Mouse (Mus musculus) liver, embryonic 11.5 days (tissue): ENCODE data around the gene Ccdc3. TPM values are rescaled to one million over a fixed set of nuclear protein-coding genes. Genes with fewer than 3 reads are reported as not detected.

Experiments
- ATAC-seq: fragments of 200-750 bp; cut with Nextera tagmentation; replicated peaks from 2 replicates; pipeline ENCODE4 v1.8.0; 2017; ENCODE audit warnings: moderate number of reproducible peaks, mild to moderate bottlenecking, moderate TSS enrichment, moderate library complexity; ENCODE audit not compliant: low FRiP score
- DNase-seq: peaks from one replicate; pipeline ENCODE4 v3.0.0-alpha.2; 2017; ENCODE audit warnings: low spot score
- H3K27ac ChIP-seq: fragments of 300-500 bp; sonication (generic); 2 replicates; pipeline ENCODE4 v1.5.1; 2014; ENCODE audit warnings: mild to moderate bottlenecking, low read depth, low read length, control low read depth
- H3K27me3 ChIP-seq: fragments of 300-500 bp; sonication (generic); replicated peaks from 2 replicates; pipeline ENCODE4 v1.6.1; 2014; ENCODE audit warnings: low read length, mixed read lengths; ENCODE audit not compliant: control insufficient read depth, insufficient read depth
- H3K36me3 ChIP-seq: fragments of 300-500 bp; sonication (generic); 2 replicates; pipeline ENCODE4 v1.6.1; 2014; ENCODE audit warnings: mild to moderate bottlenecking, low read length, moderate library complexity, mixed read lengths; ENCODE audit not compliant: control insufficient read depth, insufficient read depth
- H3K4me1 ChIP-seq: fragments of 300-500 bp; sonication (generic); replicated peaks from 2 replicates; pipeline ENCODE4 v1.6.1; 2014; ENCODE audit warnings: low read length, mixed read lengths; ENCODE audit not compliant: control insufficient read depth, insufficient read depth
- H3K4me2 ChIP-seq: fragments of 300-500 bp; sonication (generic); 2 replicates; pipeline ENCODE4 v1.6.1; 2014; ENCODE audit warnings: mild to moderate bottlenecking, control low read depth, moderate library complexity
- H3K4me3 ChIP-seq: fragments of 300-500 bp; sonication (generic); 2 replicates; pipeline ENCODE4 v1.5.1; 2014; ENCODE audit warnings: low read depth, low read length, control low read depth
- H3K9ac ChIP-seq: fragments of 300-500 bp; sonication (generic); 2 replicates; pipeline ENCODE4 v1.6.1; 2014; ENCODE audit warnings: low read depth, low read length, control low read depth
- H3K9me3 ChIP-seq: fragments of 300-500 bp; sonication (generic); 2 replicates; pipeline ENCODE4 v1.6.1; 2016; ENCODE audit warnings: low read length, inconsistent platforms, mixed read lengths; ENCODE audit not compliant: control insufficient read depth
- WGBS: fragments of 180-500 bp; shearing (Covaris S2); extraction: QIAGEN DNeasy Blood & Tissue Kit; methylation state at CpG from one replicate; pipeline ENCODE4 v1.1.7; 2014; 5-methylcytosine and 5-hydroxymethylcytosine counted together
- polyA plus RNA-seq: library from polyadenylated mRNA; unstranded; fragments of >200 nt; fragmentation: Nextera tagmentation; extraction: Ambion mirVana; gene quantifications from 2 replicates; pipeline ENCODE4 v1.2.1, GENCODE M21; 2014

The Ccdc3 gene
- polyA plus RNA-seq, 1 experiment from 2014 or later = 22.5 TPM

DNA sequence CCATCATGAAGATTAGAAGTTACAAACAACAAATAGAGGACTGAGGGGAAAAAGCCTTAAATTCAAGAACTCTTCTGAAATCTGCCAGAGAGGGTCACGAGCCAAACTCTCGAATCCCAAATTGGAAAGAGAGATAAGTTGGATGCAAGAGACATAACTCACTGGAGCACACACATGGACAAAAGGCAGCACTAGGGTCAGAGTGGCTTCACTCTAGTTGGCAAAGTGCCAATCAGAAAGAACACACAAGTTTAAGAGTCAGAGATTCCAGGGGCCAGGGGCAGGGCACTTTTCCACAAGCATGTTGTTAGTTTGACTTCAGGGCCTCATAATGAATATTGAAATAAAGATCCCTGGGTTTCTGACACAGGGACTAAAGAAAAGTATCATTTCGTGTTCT is 48.1 kb downstream of the Ccdc3 start:
- ATAC-seq (no peak), DNase-seq (peak; percentile 22)
- Histone ChIP-seq H3K9me3 (no peaks in the 10 kb centered on the region), H3K4me2 (no peak overlapping the region), H3K36me3 (no peaks in the 10 kb centered on the region), H3K9ac (no peak overlapping the region), H3K27me3 (no peaks in the 10 kb centered on the region), H3K27ac (no peak overlapping the region), H3K4me1 (no peaks in the 10 kb centered on the region), H3K4me3 (no peak overlapping the region)
- WGBS = 64% methylated on average over 3 of the region's 3 CpGs

DNA sequence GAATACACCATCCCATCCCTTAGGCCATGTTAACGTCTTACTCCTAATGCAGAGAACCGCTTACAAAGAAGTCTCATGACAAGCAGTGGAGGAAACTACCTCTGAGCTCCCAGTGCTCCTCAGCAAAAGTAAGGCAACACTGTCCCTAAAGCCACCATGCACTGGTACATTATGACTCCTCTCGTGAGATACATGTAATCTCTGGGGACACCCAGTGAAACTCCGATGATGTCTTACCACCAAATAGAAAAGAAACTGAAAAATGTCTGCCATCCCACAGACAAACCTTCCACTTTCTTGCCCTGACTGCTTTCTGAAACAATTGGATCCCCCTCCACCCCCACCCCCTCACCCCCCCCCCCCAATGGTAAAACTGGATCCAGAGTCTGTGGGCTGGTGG is 54.6 kb downstream of the Ccdc3 start:
- H3K4me2 ChIP-seq = no peak overlapping the region
- no peak overlapping the region for H3K4me3 ChIP-seq
- no peaks in the 10 kb centered on the region for H3K9me3 ChIP-seq
- no peaks in the 10 kb centered on the region for H3K36me3 ChIP-seq
- H3K9ac ChIP-seq = no peak overlapping the region
- no peak overlapping the region for H3K27ac ChIP-seq
- DNase-seq (peak; percentile 0), ATAC-seq (no peak)
- no peaks in the 10 kb centered on the region for H3K4me1 ChIP-seq
- no peaks in the 10 kb centered on the region for H3K27me3 ChIP-seq
- 86% methylated on average over 4 of the region's 4 CpGs for WGBS

- Histone ChIP-seq H3K27ac (no peak overlapping the region), H3K27me3 (no peaks in the 10 kb centered on the region), H3K4me1 (no peaks in the 10 kb centered on the region), H3K36me3 (no peaks in the 10 kb centered on the region), H3K9ac (no peak overlapping the region), H3K9me3 (no peaks in the 10 kb centered on the region), H3K4me2 (no peak overlapping the region), H3K4me3 (no peak overlapping the region)
- DNase-seq (no peak), ATAC-seq (no peak)
- 76% methylated on average over 4 of the region's 4 CpGs for WGBS
These were observed 55.5 kb downstream of the Ccdc3 start for GRCm38 (mm10) chr2:5193071-5193470.

- H3K27ac ChIP-seq = no peak overlapping the region
- H3K4me2 ChIP-seq = no peak overlapping the region
- H3K27me3 ChIP-seq = no peaks in the 10 kb centered on the region
- no peaks in the 10 kb centered on the region for H3K36me3 ChIP-seq
- 81% methylated on average over 6 of the region's 6 CpGs for WGBS
- no peak overlapping the region for H3K9ac ChIP-seq
- H3K4me1 ChIP-seq = no peaks in the 10 kb centered on the region; the same call in 1 of the 2 replicates
- DNase-seq = peak; percentile 28
- no peak overlapping the region for H3K4me3 ChIP-seq
- ATAC-seq = no peak
- H3K9me3 ChIP-seq = no peaks in the 10 kb centered on the region
These were observed 57.2 kb downstream of the Ccdc3 start for GRCm38 (mm10) chr2:5194701-5195215.

- 83% methylated on average over 4 of the region's 4 CpGs for WGBS
- Histone ChIP-seq H3K27ac (no peak overlapping the region), H3K4me1 (no peaks in the 10 kb centered on the region; the same call in 1 of the 2 replicates), H3K9me3 (no peaks in the 10 kb centered on the region), H3K9ac (no peak overlapping the region), H3K4me3 (no peak overlapping the region), H3K36me3 (no peaks in the 10 kb centered on the region), H3K27me3 (no peaks in the 10 kb centered on the region), H3K4me2 (no peak overlapping the region)
- ATAC-seq = no peak
- DNase-seq = peak; percentile 16
These were observed 59.9 kb downstream of the Ccdc3 start for GRCm38 (mm10) chr2:5197486-5197885.

GRCm38 (mm10) chr2:5199289-5199688 is 61.7 kb downstream of the Ccdc3 start:
- WGBS = 86% methylated on average over 17 of the region's 17 CpGs

GRCm38 (mm10) chr2:5200817-5201364 is 63.3 kb downstream of the Ccdc3 start:
- Histone ChIP-seq H3K4me2 (no peak overlapping the region), H3K4me3 (no peak overlapping the region), H3K27me3 (no peaks in the 10 kb centered on the region), H3K4me1 (no peaks in the 10 kb centered on the region; the same call in 1 of the 2 replicates), H3K9me3 (no peaks in the 10 kb centered on the region), H3K36me3 (no peaks in the 10 kb centered on the region), H3K9ac (no peak overlapping the region), H3K27ac (no peak overlapping the region)
- 71% methylated on average over 7 of the region's 7 CpGs for WGBS
- no peak for ATAC-seq
- peak; percentile 23 for DNase-seq

More at GRCm38 (mm10) chr2:5199289-5199688, 61.7 kb downstream of the Ccdc3 start:
- Histone ChIP-seq H3K4me3 (no peak overlapping the region), H3K27me3 (no peaks in the 10 kb centered on the region), H3K9me3 (no peaks in the 10 kb centered on the region), H3K36me3 (no peaks in the 10 kb centered on the region), H3K27ac (no peak overlapping the region), H3K9ac (no peak overlapping the region), H3K4me1 (no peaks in the 10 kb centered on the region; the same call in 1 of the 2 replicates), H3K4me2 (no peak overlapping the region)
- DNase-seq = no peak
- no peak for ATAC-seq

DNA sequence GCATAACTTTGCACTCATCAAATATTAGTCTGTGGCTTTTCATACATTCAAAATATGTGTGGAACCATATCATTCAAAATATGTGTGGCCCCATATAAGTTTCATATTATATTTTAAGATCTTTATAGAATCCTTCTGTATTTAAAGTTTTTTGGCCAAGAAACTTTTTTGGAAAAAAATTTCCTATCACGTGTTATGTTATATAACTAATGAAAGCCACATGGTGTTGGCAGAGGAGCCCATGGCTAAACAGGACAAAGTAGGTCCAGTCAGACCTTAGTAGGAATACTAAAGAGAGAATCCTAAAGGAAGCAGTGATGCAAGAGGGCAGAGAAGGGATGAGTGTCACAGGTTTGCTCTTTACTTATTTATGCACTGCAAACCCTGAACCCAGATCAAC is 65.6 kb downstream of the Ccdc3 start:
- Histone ChIP-seq H3K9me3 (no peaks in the 10 kb centered on the region), H3K4me2 (no peak overlapping the region), H3K9ac (no peak overlapping the region), H3K27me3 (no peaks in the 10 kb centered on the region), H3K36me3 (no peaks in the 10 kb centered on the region), H3K4me3 (no peak overlapping the region), H3K4me1 (no peaks in the 10 kb centered on the region; the same call in 1 of the 2 replicates), H3K27ac (no peak overlapping the region)
- DNase-seq = no peak
- ATAC-seq = no peak
- WGBS = 75% methylated on average over 1 of the region's 1 CpGs

- Histone ChIP-seq H3K36me3 (no peaks in the 10 kb centered on the region), H3K27ac (no peak overlapping the region), H3K4me2 (no peak overlapping the region), H3K4me3 (no peak overlapping the region), H3K9me3 (no peaks in the 10 kb centered on the region), H3K27me3 (no peaks in the 10 kb centered on the region), H3K4me1 (no peaks in the 10 kb centered on the region; the same call in 1 of the 2 replicates), H3K9ac (no peak overlapping the region)
- no peak for ATAC-seq
- no peak for DNase-seq
- 53% methylated on average over 1 of the region's 1 CpGs for WGBS
These were observed 67.4 kb downstream of the Ccdc3 start for GRCm38 (mm10) chr2:5204941-5205340.
